Mouse (Mus musculus): ENCODE measurements around the gene Ammecr1. TPM values are rescaled to one million over a fixed set of nuclear protein-coding genes. Genes with fewer than 3 reads are reported as not detected.
A peak's percentile ranks its signal among the peaks of the same experiment; 100 is the strongest.

Gene Ammecr1
- total RNA-seq (2014; rRNA removed) (2.2 and 4.3 TPM in 2 replicates), polyA plus RNA-seq (2015; fragmentation: Nextera tagmentation; extraction: Ambion mirVana) (2.2 and 2.8 TPM in 2 replicates)

DNA sequence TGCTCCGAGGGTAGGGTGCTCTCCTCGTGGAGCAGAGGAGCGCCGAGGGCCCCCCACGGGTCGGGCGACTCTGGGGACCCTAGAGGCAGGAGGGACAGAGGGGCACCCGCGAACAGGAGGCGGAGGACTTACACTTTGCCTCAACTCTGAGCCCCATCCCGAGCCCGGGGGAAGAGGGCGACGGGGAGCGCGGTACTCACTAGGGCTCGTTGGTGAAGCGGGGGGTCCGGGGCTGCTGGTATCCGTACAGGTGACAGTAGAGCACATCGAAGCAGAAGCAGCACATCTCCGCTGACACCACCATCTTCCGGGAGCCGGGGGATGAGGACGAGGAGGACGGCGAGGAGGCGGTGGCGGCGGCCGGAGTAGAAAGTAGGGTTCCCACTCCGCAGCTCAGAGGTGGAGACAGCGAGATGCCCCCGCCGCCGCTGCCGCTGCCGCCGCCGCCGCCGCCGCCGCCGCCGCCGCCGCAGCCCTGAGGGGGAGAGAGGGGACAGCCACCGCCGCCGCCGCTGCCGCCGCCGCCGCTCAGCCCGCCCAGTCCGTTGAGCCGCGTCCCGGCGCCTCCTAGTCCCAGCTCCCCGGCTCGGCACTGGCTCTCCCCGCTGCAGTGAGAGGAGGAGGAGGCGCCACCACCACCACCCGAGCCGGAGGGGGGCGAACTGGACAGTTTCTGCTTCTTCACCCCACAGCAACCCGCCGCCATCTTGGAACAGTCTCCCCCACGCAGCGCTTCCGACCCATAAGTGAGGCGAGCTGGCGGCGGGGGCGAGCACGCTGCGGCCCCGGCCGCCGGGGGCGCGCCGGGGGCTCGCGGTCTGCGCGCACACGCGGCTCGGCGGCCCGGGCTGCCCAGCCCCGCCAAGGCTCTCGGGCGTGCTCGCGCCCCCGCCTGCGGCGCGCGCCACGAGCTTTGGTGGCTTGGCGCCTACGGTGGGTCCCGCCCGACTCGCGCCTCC, at the start of gene Ammecr1:
Gene Ammecr1 (minus strand): TSS at position 721 of the 959 bp plus-strand sequence.
- WGBS = 23% methylated on average over 43 of the region's 112 CpGs
- peak within 1 kb of the TSS; percentile 62 for H3K4me2 ChIP-seq (ENCODE audit: low read depth, low read length, poor library complexity, severe bottlenecking)
- no peaks in the 10 kb centered on the region for H3K36me3 ChIP-seq (ENCODE audit: insufficient read depth, low read length)
- no peaks in the 10 kb centered on the region for H3K9me3 ChIP-seq (ENCODE audit: low read length)
- peak within 1 kb of the TSS; percentile 57 for H3K9ac ChIP-seq (replicated peaks; ENCODE audit: low read length, poor library complexity, severe bottlenecking)
- DNase-seq (ENCODE audit: low spot score) (peak; percentile 83), ATAC-seq (ENCODE audit: low FRiP score) (peak; percentile 92)
- H3K4me3 ChIP-seq (ENCODE audit: low read depth, low read length) = peak within 1 kb of the TSS; percentile 56
- H3K27ac ChIP-seq (ENCODE audit: low read depth, low read length) = peak within 1 kb of the TSS; percentile 84
- no peaks in the 10 kb centered on the region for H3K4me1 ChIP-seq (ENCODE audit: insufficient read depth, low read length)
- H3K27me3 ChIP-seq (ENCODE audit: insufficient read depth, low read length) = peaks cover 9% of the 10 kb centered on the region; the same call in 1 of the 2 replicates
- no peak for TF ChIP-seq CTCF (IDR thresholded peaks at IDR 0.05)

DNA sequence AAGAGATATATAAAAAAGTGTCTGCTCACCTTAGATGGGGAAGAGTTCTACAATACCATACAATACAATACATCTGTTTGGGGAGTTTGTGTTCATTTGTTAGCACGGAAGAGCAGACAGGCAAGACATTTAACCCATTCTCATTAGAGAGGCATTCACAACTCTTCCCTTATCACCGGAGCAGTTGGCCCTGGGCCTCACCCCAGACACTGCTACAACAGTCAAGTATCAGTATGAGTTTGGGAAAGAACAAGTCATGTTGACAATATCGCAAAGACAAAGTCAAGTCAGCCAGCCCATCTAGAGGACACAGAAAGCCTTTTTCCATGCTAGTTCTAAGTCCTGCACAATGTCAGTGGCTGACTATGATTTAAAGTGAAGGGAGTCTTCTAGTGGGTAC, 47.6 kb upstream of the Ammecr1 start:
- DNase-seq (ENCODE audit: low spot score) (no peak), ATAC-seq (ENCODE audit: low FRiP score) (no peak)
- Histone ChIP-seq H3K9ac (replicated peaks; ENCODE audit: low read length, poor library complexity, severe bottlenecking) (no peak overlapping the region), H3K4me2 (ENCODE audit: low read depth, low read length, poor library complexity, severe bottlenecking) (no peak overlapping the region), H3K9me3 (ENCODE audit: low read length) (no peaks in the 10 kb centered on the region), H3K27me3 (ENCODE audit: insufficient read depth, low read length) (peaks cover 3% of the 10 kb centered on the region; the same call in 1 of the 2 replicates), H3K4me3 (ENCODE audit: low read depth, low read length) (no peak overlapping the region), H3K27ac (ENCODE audit: low read depth, low read length) (no peak overlapping the region), H3K4me1 (ENCODE audit: insufficient read depth, low read length) (no peaks in the 10 kb centered on the region), H3K36me3 (ENCODE audit: insufficient read depth, low read length) (no peaks in the 10 kb centered on the region)
- WGBS = 89% methylated on average over 3 of the region's 3 CpGs
- no peak for TF ChIP-seq CTCF (IDR thresholded peaks at IDR 0.05)

DNA sequence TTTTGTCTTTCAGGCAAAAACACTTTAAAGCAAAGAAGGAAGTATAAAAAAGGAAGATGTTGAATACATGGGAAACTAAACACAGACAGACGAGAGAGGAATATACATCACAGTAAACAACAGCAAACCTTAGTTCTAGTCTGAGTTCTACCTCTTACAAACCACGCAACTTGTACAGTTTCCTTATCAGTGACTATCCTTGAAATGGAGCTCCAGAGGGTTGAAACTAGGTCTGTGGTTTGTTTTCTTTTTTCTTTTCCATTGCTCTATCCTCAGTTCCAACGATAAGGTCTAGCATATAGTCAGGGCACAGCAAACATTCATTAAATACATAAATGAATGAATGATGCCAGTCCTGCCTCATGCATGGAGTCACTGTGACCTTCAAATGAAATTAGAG, 45.8 kb upstream of the Ammecr1 start:
- TF ChIP-seq CTCF (IDR thresholded peaks at IDR 0.05) = no peak
- Histone ChIP-seq H3K27me3 (ENCODE audit: insufficient read depth, low read length) (peaks cover 3% of the 10 kb centered on the region; the same call in 1 of the 2 replicates), H3K9me3 (ENCODE audit: low read length) (no peaks in the 10 kb centered on the region), H3K4me3 (ENCODE audit: low read depth, low read length) (no peak overlapping the region), H3K4me2 (ENCODE audit: low read depth, low read length, poor library complexity, severe bottlenecking) (no peak overlapping the region), H3K27ac (ENCODE audit: low read depth, low read length) (no peak overlapping the region), H3K36me3 (ENCODE audit: insufficient read depth, low read length) (no peaks in the 10 kb centered on the region), H3K4me1 (ENCODE audit: insufficient read depth, low read length) (no peaks in the 10 kb centered on the region), H3K9ac (replicated peaks; ENCODE audit: low read length, poor library complexity, severe bottlenecking) (no peak overlapping the region)
- ATAC-seq (ENCODE audit: low FRiP score) (no peak), DNase-seq (ENCODE audit: low spot score) (no peak)
- 86% methylated on average over 3 of the region's 3 CpGs for WGBS

DNA sequence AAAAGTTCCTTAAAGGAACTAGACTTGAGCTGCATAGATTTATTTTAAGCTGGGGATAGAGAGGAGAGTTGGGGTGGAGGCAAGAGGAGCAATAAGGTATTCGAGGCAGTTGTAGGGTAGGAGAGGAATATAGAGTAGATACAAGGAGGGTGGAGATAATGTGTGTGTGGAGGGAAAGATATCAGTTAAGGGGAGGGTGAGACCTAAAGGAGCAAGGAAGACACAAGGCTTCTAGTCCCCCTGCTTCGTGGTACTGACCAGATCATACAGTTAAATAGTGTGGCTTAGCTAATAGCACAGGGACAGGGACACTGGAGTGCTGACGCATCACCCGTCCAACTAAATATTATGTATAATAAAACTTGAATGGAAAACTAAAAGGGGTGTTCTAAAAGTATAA, 45.3 kb upstream of the Ammecr1 start:
- no peaks in the 10 kb centered on the region for H3K36me3 ChIP-seq (ENCODE audit: insufficient read depth, low read length)
- no peaks in the 10 kb centered on the region for H3K4me1 ChIP-seq (ENCODE audit: insufficient read depth, low read length)
- no peak overlapping the region for H3K4me2 ChIP-seq (ENCODE audit: low read depth, low read length, poor library complexity, severe bottlenecking)
- no peak overlapping the region for H3K27ac ChIP-seq (ENCODE audit: low read depth, low read length)
- H3K9me3 ChIP-seq (ENCODE audit: low read length) = no peaks in the 10 kb centered on the region
- 79% methylated on average over 4 of the region's 4 CpGs for WGBS
- H3K27me3 ChIP-seq (ENCODE audit: insufficient read depth, low read length) = no peaks in the 10 kb centered on the region; the same call in 1 of the 2 replicates
- H3K9ac ChIP-seq (replicated peaks; ENCODE audit: low read length, poor library complexity, severe bottlenecking) = no peak overlapping the region
- DNase-seq (ENCODE audit: low spot score) = no peak
- no peak overlapping the region for H3K4me3 ChIP-seq (ENCODE audit: low read depth, low read length)
- ATAC-seq (ENCODE audit: low FRiP score) = no peak
- no peak for TF ChIP-seq CTCF (IDR thresholded peaks at IDR 0.05)

DNA sequence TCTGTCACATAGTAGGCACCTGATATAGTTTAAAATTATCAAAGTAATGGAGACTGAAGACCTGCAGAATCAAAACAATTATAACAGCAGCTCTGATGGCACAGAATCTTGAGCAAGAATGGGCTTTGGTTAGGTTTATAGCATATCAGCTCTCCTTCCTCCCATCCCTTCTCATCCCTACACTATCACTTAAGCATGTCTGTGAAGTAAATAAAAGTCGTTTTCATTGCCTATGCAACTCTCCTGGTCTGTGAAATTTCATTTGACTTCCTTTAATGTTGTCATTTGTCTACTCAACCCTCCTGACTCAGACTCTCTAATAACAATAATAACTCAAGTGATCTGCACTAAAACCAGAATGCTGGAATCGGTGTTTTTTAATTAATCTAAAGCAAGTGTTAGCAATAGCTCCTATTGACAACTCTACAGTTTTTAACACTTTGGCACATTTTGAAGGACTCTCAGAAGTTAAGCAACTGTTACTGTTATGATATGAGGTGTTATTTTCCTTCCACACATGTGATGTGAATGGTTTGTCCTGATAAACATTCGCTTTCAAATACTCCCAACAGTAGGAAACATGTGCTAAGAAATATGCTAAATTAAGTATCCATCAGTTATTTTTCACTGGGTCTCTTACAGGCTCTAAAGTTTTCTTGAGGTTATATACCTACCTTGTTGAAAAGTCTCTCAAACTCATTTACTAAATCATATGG, 37.8 kb upstream of the Ammecr1 start:
- DNase-seq (ENCODE audit: low spot score) (no peak), ATAC-seq (ENCODE audit: low FRiP score) (no peak)
- Histone ChIP-seq H3K4me2 (ENCODE audit: low read depth, low read length, poor library complexity, severe bottlenecking) (no peak overlapping the region), H3K9me3 (ENCODE audit: low read length) (no peaks in the 10 kb centered on the region), H3K36me3 (ENCODE audit: insufficient read depth, low read length) (no peaks in the 10 kb centered on the region), H3K27ac (ENCODE audit: low read depth, low read length) (no peak overlapping the region), H3K9ac (replicated peaks; ENCODE audit: low read length, poor library complexity, severe bottlenecking) (no peak overlapping the region), H3K27me3 (ENCODE audit: insufficient read depth, low read length) (no peaks in the 10 kb centered on the region; the same call in 1 of the 2 replicates), H3K4me1 (ENCODE audit: insufficient read depth, low read length) (no peaks in the 10 kb centered on the region), H3K4me3 (ENCODE audit: low read depth, low read length) (no peak overlapping the region)
- TF ChIP-seq CTCF (IDR thresholded peaks at IDR 0.05) = no peak
- 81% methylated on average over 3 of the region's 3 CpGs for WGBS
